Mouse (Mus musculus) frontal cortex, adult (tissue): Measurements from ENCODE around the gene Agap3.
A peak's percentile ranks its signal among the peaks of the same experiment; 100 is the strongest.

ENCODE experiments used
- ATAC-seq: cut with Nextera tagmentation; 2 replicates; pipeline ENCODE4 v1.9.2; 2017; ENCODE audit warnings: mild to moderate bottlenecking, moderate library complexity, mixed read lengths; ENCODE audit not compliant: low TSS enrichment

Gene Agap3

GRCm38 (mm10) chr5:24523806-24524205 lies 71.8 kb downstream of the Agap3 start:
- no peak for ATAC-seq

DNA sequence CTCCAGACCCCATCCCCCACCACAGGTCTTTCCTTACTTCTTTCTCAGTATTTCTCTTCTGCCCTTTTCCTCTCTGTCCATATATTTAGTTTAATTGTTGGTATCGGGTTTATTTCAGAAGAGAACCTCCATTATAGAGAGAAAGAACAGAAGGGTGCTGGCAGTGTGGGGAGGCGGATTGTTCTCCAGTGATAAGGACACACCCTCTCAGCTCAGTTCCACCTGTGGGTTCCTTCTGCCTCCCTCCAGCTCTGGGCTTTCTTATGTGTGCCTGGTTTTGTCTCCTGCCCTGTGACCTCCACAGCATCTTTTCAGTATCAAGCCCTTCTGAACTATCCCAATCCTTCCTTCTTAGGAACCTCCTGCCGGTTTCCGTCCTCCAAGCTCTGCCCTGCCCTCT lies 72.5 kb downstream of the Agap3 start:
- no peak for ATAC-seq

- no peak; the same call in 1 of the 2 replicates for ATAC-seq
Measured at GRCm38 (mm10) chr5:24525360-24526189, 73.6 kb downstream of the Agap3 start.

GRCm38 (mm10) chr5:24526190-24526888 lies 74.4 kb downstream of the Agap3 start:
- no peak for ATAC-seq

DNA sequence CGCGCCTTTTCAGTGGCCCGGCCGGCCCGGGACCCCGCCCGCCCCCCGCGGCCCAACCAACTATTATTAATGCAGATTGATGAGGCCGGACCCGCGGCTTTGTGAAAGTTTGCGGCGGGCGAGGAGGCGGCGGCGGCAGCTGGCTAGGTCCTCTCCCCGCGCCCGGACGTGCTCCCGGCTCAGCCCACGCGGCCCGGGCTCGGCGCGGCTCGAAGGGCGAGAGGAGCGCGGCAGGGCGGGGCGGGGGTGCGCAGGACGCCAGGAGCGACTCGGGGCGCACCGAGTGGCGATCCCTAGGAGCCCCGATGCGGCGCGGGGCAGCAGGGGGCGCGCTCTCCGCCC lies 74.9 kb downstream of the Agap3 start, which contains the start of gene Gbx1:
Gbx1 (minus strand) TSS at position 314 of the 342 bp plus-strand sequence.
- ATAC-seq: no peak

GRCm38 (mm10) chr5:24527780-24528179 lies 75.8 kb downstream of the Agap3 start:
- no peak for ATAC-seq

DNA sequence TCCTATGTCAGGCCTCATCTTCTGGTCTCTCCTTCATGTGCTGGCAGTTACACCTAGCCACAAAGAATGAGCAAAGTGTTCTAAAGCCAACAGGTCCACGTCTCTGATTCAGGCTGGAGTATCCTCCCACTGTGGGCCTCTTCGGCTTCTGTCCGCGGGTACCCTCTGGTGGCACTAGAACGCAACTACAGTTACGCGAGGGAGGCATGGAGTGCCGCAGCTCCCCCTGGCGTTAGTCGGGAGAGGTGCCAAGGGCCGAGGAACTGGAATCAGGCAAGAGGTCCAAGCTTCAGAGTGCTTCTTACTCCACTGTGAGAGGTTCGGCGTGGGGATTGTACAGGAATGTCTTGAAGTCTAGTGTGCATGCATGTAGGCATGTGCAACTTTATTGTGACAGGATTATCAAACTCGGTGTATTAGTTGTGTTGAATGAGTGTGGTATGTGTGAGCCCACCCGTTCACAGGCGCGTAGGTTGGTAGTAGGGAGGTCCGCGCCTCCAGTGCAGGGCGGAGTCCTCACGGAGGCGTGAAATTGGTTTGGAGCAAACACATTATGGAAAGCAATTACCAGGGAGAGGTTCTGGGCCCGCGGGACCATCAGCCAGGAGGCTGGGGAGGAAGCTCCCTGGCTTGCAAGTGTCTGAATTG lies 78.2 kb downstream of the Agap3 start:
- peak; percentile 85 for ATAC-seq

DNA sequence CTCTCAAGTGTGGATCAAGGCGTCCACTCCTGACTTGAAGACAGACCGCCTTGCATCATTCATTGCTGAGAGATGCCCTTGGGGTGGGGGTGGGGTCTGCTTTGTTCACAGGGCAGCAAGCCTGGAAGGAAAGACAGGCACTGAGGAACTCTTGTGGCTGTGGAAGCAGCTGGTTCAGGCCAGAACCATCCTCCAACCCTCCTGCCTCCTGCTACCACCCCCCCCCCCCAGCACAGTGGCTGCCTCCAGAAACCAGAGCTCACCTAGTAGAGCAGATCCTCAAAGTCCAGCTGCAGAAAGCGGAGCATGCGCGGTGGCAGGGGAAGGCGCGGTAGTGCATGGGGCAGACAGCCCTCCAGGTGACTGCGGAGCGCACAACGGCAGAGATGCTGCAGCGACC lies 81.4 kb downstream of the Agap3 start:
- no peak for ATAC-seq

GRCm38 (mm10) chr5:24534292-24534691 lies 82.3 kb downstream of the Agap3 start:
- no peak for ATAC-seq

- no peak for ATAC-seq
Measured at GRCm38 (mm10) chr5:24535731-24536130, 83.8 kb downstream of the Agap3 start.

DNA sequence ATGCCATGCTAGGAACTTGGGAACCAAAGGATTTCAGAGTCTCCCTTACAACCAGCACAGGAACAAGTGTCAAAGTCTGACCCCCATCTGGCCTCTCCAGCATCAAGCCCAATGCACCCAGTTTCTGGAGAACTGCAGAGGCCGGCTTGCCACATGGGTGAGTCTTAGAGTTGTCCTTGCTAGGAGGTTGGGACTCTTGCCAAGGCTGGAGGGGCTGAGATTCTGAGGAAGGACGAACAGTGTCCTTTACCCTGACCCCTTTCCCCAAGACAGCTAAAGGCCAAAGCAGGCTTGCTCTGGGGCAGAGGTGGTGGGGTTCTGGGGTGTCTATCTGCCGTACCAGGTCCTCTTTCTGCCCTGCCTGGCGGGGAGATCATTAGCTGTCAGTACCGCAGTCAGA lies 84.5 kb downstream of the Agap3 start:
- no peak for ATAC-seq

DNA sequence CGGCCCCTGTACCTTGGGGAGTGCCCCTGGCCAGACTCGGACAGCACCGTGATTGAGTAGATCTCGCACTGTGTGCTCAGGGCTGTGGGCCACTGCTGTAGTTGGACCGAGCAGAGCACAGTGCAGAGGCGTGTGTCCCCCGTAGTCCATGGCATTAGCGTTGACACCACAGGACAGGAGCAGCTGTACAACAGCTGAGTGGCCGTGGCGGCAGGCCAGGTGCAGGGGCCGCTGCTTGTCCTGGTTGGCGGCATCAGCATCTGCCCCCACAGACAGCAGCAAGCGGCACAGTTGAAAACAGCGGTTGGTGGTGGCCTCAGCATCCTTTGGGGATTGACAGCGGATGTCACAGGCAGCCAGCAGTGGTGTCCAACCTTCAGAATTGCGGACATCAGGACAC lies 85.6 kb downstream of the Agap3 start:
- ATAC-seq: no peak

GRCm38 (mm10) chr5:24539571-24540296 lies 87.8 kb downstream of the Agap3 start:
- no peak for ATAC-seq

DNA sequence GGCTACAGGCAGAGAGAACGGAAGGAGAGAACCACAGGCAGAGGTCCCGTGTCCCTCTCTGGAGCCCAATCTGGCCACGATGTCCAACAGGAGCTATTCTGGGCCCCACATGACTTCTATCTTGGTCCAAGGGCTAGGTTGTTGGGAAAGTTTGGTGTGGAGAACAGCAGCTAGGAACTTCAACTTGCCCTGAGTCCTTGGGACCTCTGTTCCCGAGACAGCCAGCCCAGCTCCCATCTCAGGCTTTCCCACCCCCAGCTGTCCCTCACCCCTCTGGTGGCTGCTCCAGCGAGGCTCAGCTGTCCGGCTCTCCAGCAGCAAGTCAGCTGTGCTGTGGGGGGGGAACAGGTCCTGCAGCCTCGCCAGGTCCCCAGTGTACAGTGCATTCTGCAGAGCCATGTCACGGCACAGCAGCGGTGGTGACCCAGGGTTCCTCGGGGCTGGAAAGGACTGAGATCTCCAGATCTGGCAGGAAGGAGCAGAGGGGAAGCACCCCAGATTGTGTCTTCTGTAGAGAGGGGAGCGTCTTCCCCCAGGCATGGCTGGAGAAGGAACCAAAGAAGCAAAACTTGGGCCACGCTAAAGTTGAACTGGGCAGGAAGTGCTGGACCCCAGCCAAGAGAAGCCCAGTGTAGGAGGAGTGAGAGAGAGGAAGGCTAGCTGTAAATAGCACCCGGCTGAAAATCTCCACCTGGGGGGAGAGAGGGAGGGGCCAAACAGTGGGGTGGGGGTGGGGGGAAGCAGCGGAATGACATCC lies 88.6 kb downstream of the Agap3 start, which contains the start of gene Asb10:
Asb10 (minus strand) TSS at position 592 of the 757 bp plus-strand sequence.
- ATAC-seq: no peak

DNA sequence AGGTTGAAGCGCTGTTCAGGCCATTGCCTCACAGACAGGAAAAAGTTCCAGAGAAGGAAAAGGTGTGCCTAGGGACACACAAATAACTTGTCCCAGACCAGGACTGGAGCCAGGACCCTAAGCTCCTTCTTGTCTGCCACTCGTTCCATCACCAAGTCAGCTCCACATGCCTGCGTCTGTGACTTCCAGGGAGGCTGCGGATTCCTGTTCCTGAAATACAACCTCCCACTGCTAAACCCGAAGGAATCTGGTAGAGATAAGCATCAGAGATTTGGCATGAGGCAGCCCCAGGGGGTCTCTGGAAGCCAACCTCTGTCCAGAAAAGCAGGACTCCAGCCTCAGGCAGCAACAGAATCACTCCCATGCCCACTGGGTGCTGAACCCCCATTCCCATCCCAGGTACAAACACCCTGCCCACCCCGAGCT lies 89.2 kb downstream of the Agap3 start:
- ATAC-seq: no peak

GRCm38 (mm10) chr5:24542643-24543042 lies 90.7 kb downstream of the Agap3 start:
- no peak for ATAC-seq

DNA sequence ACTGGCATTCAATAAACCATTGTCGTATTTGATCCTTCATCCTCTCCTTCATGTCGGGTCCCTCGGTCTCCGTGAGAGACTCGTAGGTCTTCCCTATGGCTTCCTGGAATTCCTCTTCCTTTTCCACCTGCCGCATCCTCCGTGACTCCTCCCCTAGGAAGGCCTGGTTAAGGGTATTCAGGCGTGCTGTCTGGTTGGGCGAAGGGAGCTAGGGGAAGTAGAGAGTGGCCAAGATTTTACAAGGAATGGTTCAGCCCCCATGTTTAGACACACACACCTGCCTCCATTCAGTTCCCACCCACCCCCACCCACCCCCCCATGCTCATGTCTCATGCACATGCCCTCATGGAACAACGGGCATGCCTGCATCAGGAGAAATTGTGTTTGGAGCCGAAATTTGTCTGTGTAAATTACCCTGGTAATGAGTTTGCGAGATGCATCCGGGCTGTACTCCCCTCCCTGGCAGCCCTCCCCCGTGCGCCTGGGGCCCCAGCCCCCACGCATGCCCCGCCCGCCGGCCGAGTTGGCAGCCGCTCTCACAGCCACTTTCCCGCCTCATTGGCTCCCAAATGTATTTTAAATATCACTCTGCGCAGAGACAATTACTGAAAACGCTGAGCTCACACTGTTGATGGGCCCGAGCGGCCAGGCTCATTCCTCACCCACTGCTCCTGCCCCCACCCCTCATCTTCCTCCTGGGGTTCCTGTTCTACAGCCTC lies 98.8 kb downstream of the Agap3 start:
- ATAC-seq: no peak

DNA sequence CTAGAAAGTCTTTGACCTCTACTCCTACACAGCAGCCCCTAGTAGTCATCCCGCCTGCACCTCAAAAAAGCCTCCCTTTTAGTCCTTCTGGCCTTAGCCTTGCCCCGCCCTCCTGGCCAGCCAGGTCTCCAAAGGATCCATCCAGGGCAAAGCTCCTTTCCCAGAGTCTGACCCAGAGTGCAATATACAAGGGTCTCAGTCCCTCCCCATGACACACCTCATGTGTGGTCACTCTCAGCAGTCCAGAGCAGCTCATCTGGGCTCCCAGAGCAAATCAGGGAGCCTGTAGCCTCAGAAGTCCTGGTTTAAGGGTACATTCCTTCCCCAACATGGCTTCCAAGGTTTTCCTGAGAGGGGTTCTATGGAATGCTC lies 99.3 kb downstream of the Agap3 start:
- ATAC-seq: no peak
